8 mouse cellular contexts compared by ENCODE assay signal in the genomic region with DNA sequence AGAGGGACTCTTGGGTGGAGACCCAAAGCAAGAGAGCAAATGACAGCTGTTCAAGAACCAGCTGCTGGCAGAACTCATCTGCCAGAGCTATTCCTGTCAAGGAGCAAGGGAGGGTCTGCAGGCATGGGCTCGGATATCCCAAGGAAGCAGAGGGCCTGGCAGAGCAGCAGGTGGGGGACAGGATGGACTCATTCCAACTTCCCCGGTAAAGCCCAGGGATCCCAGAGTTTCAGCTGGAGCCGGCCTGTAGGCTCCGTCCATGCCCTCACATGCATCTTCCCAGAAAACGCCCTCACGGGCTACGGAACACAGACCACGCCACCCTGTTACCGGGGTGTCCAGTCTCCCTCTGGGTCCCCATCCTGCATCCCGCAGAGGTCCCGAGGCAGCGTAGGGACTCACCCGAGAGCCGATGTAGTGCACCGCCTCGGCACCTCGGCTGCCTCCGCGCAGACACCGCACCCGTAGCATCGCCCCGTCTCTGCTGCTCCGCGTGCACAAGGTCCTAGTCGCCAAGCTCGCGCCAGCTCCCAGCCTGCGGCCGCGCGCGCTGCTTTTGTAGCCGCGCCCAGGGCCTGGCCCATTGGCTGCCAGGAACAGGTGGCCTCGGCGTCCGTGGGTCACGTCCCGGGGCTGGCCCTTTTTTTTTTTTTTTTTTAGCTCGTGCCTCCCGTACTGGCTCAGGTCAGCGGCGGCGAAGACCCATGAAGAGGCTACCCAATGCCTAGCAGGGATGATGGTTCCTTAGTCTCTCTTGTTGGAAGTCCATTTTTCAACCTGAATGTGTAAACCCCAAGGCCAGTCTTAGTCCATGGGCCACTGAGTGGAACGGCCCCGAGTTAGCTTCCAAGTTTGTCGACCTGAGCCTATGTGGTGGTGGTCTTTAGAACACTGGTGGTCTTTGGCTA. TPM values are rescaled to one million over a fixed set of nuclear protein-coding genes. Genes with fewer than 3 reads are reported as not detected.
DNase-seq lines count a peak whose midpoint lies in the region; ATAC-seq and TF ChIP-seq lines count a peak whose summit lies in the region.

Gene Gatm, minus strand, starts transcription at position 558 of the 908 bp plus-strand sequence.

- peak; percentile 99 for ATAC-seq in hindbrain, postnatal 0 days

- DNase-seq in adrenal gland, adult 2 months: peak; percentile 74
- DNase-seq in embryo, embryonic 10.5 days (ENCODE audit: low spot score): peak; percentile 87
- DNase-seq in gastrocnemius, postnatal 10 days: peak; percentile 77
- DNase-seq in hindbrain, postnatal 0 days (ENCODE audit: low spot score): peak; percentile 93
- DNase-seq in left cerebral cortex, adult 8-10 months (ENCODE audit: low spot score in 2 of 2): peak; percentile 67 to 84
- peak; percentile 66 to 75 for DNase-seq in lung, postnatal 4 days
- DNase-seq in retina, postnatal 1 day: peak; percentile 88
- peak; percentile 61 for DNase-seq in urinary bladder, postnatal 14 days (ENCODE audit: low spot score)

- H3K4me1 ChIP-seq in hindbrain, postnatal 0 days (ENCODE audit: insufficient read depth, low read length): no peaks in the 10 kb centered on the region

- WGBS in hindbrain, postnatal 0 days: 2% methylated on average over 48 of the region's 48 CpGs

- peak within 1 kb of the TSS; percentile 71 for H3K9ac ChIP-seq in hindbrain, postnatal 0 days (replicated peaks; ENCODE audit: low read length)

- peak within 1 kb of the TSS; percentile 78 for H3K4me2 ChIP-seq in hindbrain, postnatal 0 days (ENCODE audit: low read depth, low read length)

- H3K9me3 ChIP-seq in hindbrain, postnatal 0 days (ENCODE audit: low read length): no peaks in the 10 kb centered on the region

- H3K27me3 ChIP-seq in hindbrain, postnatal 0 days (ENCODE audit: insufficient read depth, low read length): no peaks in the 10 kb centered on the region

- H3K27ac ChIP-seq in hindbrain, postnatal 0 days: peak within 1 kb of the TSS; percentile 74

- H3K4me3 ChIP-seq in hindbrain, postnatal 0 days (ENCODE audit: low read length): peak within 1 kb of the TSS; percentile 73

- no peak for TF ChIP-seq CTCF in hindbrain, postnatal 0 days (IDR thresholded peaks at IDR 0.05; ENCODE audit: low read depth)

- no peaks in the 10 kb centered on the region for H3K36me3 ChIP-seq in hindbrain, postnatal 0 days (ENCODE audit: insufficient read depth, low read length)

RNA-seq across cellular contexts. Expression of gene Gatm, which starts in this region (rescaled TPM):
- total RNA-seq in adrenal gland, adult 2 months (2021): 1 to 10 TPM; 4.4 to 6.6 TPM
- polyA plus RNA-seq in adrenal gland, adult 2 months (2012; rRNA removed): 2.3 and 3.3 TPM in 2 replicates
- 100 to 1,000 TPM; 181 to 186 TPM for total RNA-seq in gastrocnemius, postnatal 10 days (2021)
- 42.7 and 44.0 TPM in 2 replicates for total RNA-seq in hindbrain, postnatal 0 days (2014; rRNA removed)
- 72.9 and 78.1 TPM in 2 replicates for polyA plus RNA-seq in hindbrain, postnatal 0 days (2015; fragmentation: Nextera tagmentation; extraction: Ambion mirVana)
- total RNA-seq in left cerebral cortex, adult 8-10 months (2022): 100 to 1,000 TPM in 3 of 4 experiments, 10 to 100 TPM in 1; 97.7 to 112 (median 104) TPM

Comparison
In these comparisons a context has a peak if more than half of its experiments do, and no peak if none do; other contexts are left out.
1. Peak in every context shown above with its lines: DNase-seq, ATAC-seq, H3K4me3 ChIP-seq and H3K27ac ChIP-seq.
2. RNA of gene Gatm (polyA plus RNA-seq): 72.9 to 78.1 TPM in hindbrain, postnatal 0 days; 2.3 to 3.3 TPM in adrenal gland, adult 2 months; every median in the first group is over 10 times any median in the second.